21 mouse cellular contexts compared by ENCODE assay signal in the genomic region with DNA sequence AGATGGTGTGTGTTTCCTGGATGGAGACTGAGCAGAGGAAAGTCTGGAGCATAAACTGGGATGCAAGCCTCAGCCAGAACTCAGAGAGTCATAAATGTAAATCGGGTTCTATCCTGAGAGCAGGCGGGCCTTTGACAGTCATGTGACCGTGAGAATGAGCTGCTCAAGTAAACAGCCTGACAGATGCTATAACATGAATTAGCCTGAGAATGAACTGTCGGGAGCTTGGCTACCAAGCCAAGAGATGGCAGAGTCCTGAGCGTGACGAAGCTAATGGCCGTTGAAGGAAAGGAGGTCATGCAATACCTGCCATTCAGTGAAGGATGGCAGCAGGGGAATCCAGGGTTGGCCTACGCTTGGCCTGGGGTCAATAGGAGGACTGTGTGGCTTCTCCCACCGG. TPM values are rescaled to one million over a fixed set of nuclear protein-coding genes. Genes with fewer than 3 reads are reported as not detected.
DNase-seq lines count a peak whose midpoint lies in the region; ATAC-seq and TF ChIP-seq lines count a peak whose summit lies in the region.
"Had no signal": no experiment of that assay in that cellular context is flagged by ENCODE, and none has a peak within 500 bp of the region (broad histone marks: within the 10 kb centered on the region; RNA-seq: fewer than 3 reads in every experiment).

No protein-coding gene starts in this region.

- TF ChIP-seq RAD21 in CH12.LX (IDR thresholded peaks at IDR 0.05; ENCODE audit: low read depth, low read length): no peak

- no peaks in the 10 kb centered on the region for H3K9me3 ChIP-seq in hindbrain, postnatal 0 days (ENCODE audit: low read length)
- H3K9me3 ChIP-seq in hindbrain, embryonic 13.5 days: no peaks in the 10 kb centered on the region
- H3K9me3 ChIP-seq in CH12.LX (replicated peaks; ENCODE audit: low read length): no peaks in the 10 kb centered on the region
- no peaks in the 10 kb centered on the region for H3K9me3 ChIP-seq in intestine, embryonic 16.5 days (ENCODE audit: control insufficient read depth, low read length)
- H3K9me3 ChIP-seq: embryonic facial prominence, embryonic 10.5 days; heart, embryonic 10.5 days; limb, embryonic 15.5 days; megakaryocyte, embryonic 14.5 days; neural tube, embryonic 12.5 days had no signal

- H3K36me3 ChIP-seq in hindbrain, postnatal 0 days (ENCODE audit: insufficient read depth, low read length): no peaks in the 10 kb centered on the region
- H3K36me3 ChIP-seq in hindbrain, embryonic 13.5 days: no peaks in the 10 kb centered on the region
- no peaks in the 10 kb centered on the region for H3K36me3 ChIP-seq in CH12.LX (replicated peaks in 1 of 2; ENCODE audit: control insufficient read depth in 1 of 2, insufficient read depth in 1 of 2, low read length in 1 of 2)
- H3K36me3 ChIP-seq in intestine, embryonic 16.5 days (ENCODE audit: control insufficient read depth, insufficient read depth, low read length): no peaks in the 10 kb centered on the region
- H3K36me3 ChIP-seq: embryonic facial prominence, embryonic 10.5 days; heart, embryonic 10.5 days; limb, embryonic 15.5 days; neural tube, embryonic 12.5 days had no signal

- no peak for TF ChIP-seq EP300 in CH12.LX (IDR thresholded peaks at IDR 0.05; ENCODE audit: low read length)

- WGBS in hindbrain, postnatal 0 days: 63% methylated on average over 9 of the region's 9 CpGs
- WGBS in hindbrain, embryonic 13.5 days: 63% methylated on average over 9 of the region's 9 CpGs
- WGBS in intestine, embryonic 16.5 days: 55% methylated on average over 9 of the region's 9 CpGs

- TF ChIP-seq CTCF in hindbrain, postnatal 0 days (IDR thresholded peaks at IDR 0.05; ENCODE audit: low read depth): no peak
- no peak for TF ChIP-seq CTCF in CH12.LX (conservative IDR thresholded peaks at IDR 0.05 in 1 of 2, IDR thresholded peaks at IDR 0.05 in 1 of 2; ENCODE audit: low read depth in 2 of 2, low read length in 2 of 2)

- no peak overlapping the region for H3K4me3 ChIP-seq in hindbrain, postnatal 0 days (ENCODE audit: low read length)
- H3K4me3 ChIP-seq in hindbrain, embryonic 13.5 days: no peak overlapping the region
- no peak overlapping the region for H3K4me3 ChIP-seq in CH12.LX (replicated peaks in 1 of 3; ENCODE audit: low read depth in 2 of 3, low read length in 2 of 3, poor library complexity in 1 of 3)
- no peak overlapping the region for H3K4me3 ChIP-seq in intestine, embryonic 16.5 days (ENCODE audit: low read length)
- H3K4me3 ChIP-seq: embryonic facial prominence, embryonic 10.5 days; heart, embryonic 10.5 days; limb, embryonic 15.5 days; megakaryocyte, embryonic 14.5 days; neural tube, embryonic 12.5 days had no signal

- TF ChIP-seq POLR2A in CH12.LX (IDR thresholded peaks at IDR 0.05; ENCODE audit: low read depth, low read length): no peak

- DNase-seq in embryo, embryonic 10 days (ENCODE audit: low spot score): peak; percentile 8
- no peak for DNase-seq in embryo, embryonic 11 days
- peak; percentile 12 for DNase-seq in hindbrain, postnatal 0 days (ENCODE audit: low spot score)
- no peak for DNase-seq in CH12.LX (ENCODE audit: extremely low read depth)
- DNase-seq in mesoderm, embryonic 11.5 days (ENCODE audit: low read depth, low spot score): peak; percentile 27
- DNase-seq in left cerebral cortex, postnatal 36 days (ENCODE audit: low spot score in 2 of 2): no peak
- DNase-seq: adrenal gland, postnatal 10 days; cerebellum, postnatal 25 days; gastrocnemius, postnatal 36 days; heart, postnatal 10 days; kidney, adult 9 months; liver, postnatal 0 days; lung, postnatal 14 days; right cerebral cortex, postnatal 4 days had no signal

- dilution Hi-C loops in CH12.LX (cut with MboI; ENCODE audit: extremely low pct_ligation_motif_present, extremely low pct_unique_long_range_greater_than_20kb, low sequenced_read_pairs): no loop called here

- ATAC-seq in hindbrain, postnatal 0 days: no peak
- ATAC-seq in hindbrain, embryonic 13.5 days (ENCODE audit: low FRiP score): no peak
- ATAC-seq in intestine, embryonic 16.5 days: no peak
- ATAC-seq: liver, postnatal 0 days had no signal

- H3K79me2 ChIP-seq in CH12.LX (replicated peaks; ENCODE audit: control insufficient read depth, extremely low read depth, insufficient read depth, poor library complexity, severe bottlenecking): no peaks in the 10 kb centered on the region

- H3K4me2 ChIP-seq in hindbrain, postnatal 0 days (ENCODE audit: low read depth, low read length): no peak overlapping the region
- no peak overlapping the region for H3K4me2 ChIP-seq in hindbrain, embryonic 13.5 days
- no peak overlapping the region for H3K4me2 ChIP-seq in CH12.LX (ENCODE audit: insufficient read depth, low read depth, poor library complexity, severe bottlenecking)
- H3K4me2 ChIP-seq in intestine, embryonic 16.5 days (ENCODE audit: low read depth, low read length): no peak overlapping the region
- H3K4me2 ChIP-seq: limb, embryonic 15.5 days; neural tube, embryonic 12.5 days had no signal

- H3K9ac ChIP-seq in hindbrain, postnatal 0 days (replicated peaks; ENCODE audit: low read length): no peak overlapping the region
- no peak overlapping the region for H3K9ac ChIP-seq in hindbrain, embryonic 13.5 days
- H3K9ac ChIP-seq in CH12.LX (ENCODE audit: insufficient read depth, low read depth): no peak overlapping the region
- H3K9ac ChIP-seq in intestine, embryonic 16.5 days (ENCODE audit: low read depth, low read length): no peak overlapping the region
- H3K9ac ChIP-seq: limb, embryonic 15.5 days; liver, postnatal 0 days; neural tube, embryonic 12.5 days had no signal

- in situ Hi-C loops in CH12.LX (cut with MboI; ENCODE audit: low pct_ligation_motif_present, low pct_unique_long_range_greater_than_20kb, low sequenced_read_pairs): no loop called here

- H3K27me3 ChIP-seq in hindbrain, postnatal 0 days (ENCODE audit: insufficient read depth, low read length): no peaks in the 10 kb centered on the region
- H3K27me3 ChIP-seq in hindbrain, embryonic 13.5 days: no peaks in the 10 kb centered on the region
- H3K27me3 ChIP-seq in CH12.LX (replicated peaks): no peaks in the 10 kb centered on the region
- H3K27me3 ChIP-seq in intestine, embryonic 16.5 days (replicated peaks; ENCODE audit: control insufficient read depth, insufficient read depth, low read length): no peaks in the 10 kb centered on the region
- H3K27me3 ChIP-seq: limb, embryonic 15.5 days; neural tube, embryonic 12.5 days had no signal

- H3K27ac ChIP-seq in hindbrain, postnatal 0 days: no peak overlapping the region
- H3K27ac ChIP-seq in hindbrain, embryonic 13.5 days: no peak overlapping the region
- H3K27ac ChIP-seq in CH12.LX (ENCODE audit: insufficient read depth, low read depth): no peak overlapping the region
- H3K27ac ChIP-seq in intestine, embryonic 16.5 days (ENCODE audit: low read length): no peak overlapping the region
- H3K27ac ChIP-seq: embryonic facial prominence, embryonic 10.5 days; heart, embryonic 10.5 days; limb, embryonic 15.5 days; neural tube, embryonic 12.5 days had no signal

- H3K4me1 ChIP-seq in hindbrain, postnatal 0 days (ENCODE audit: insufficient read depth, low read length): no peaks in the 10 kb centered on the region
- no peaks in the 10 kb centered on the region for H3K4me1 ChIP-seq in hindbrain, embryonic 13.5 days (replicated peaks)
- peaks cover 16 to 42% of the 10 kb centered on the region in 2 experiments for H3K4me1 ChIP-seq in CH12.LX (ENCODE audit: control insufficient read depth in 1 of 2, insufficient read depth in 2 of 2)
- H3K4me1 ChIP-seq in intestine, embryonic 16.5 days (ENCODE audit: control insufficient read depth, insufficient read depth, low read length): no peaks in the 10 kb centered on the region
- H3K4me1 ChIP-seq: megakaryocyte, embryonic 14.5 days had no signal

- intact Hi-C loops in left cerebral cortex, postnatal 36 days (cut with DNase I): no loop called here

TF ChIP-seq in CH12.LX, 34 proteins besides CTCF, POLR2A, EP300 and RAD21:
- TF ChIP-seq TBP (conservative IDR thresholded peaks at IDR 0.05; ENCODE audit: low read depth, low read length) (no peak), TCF12 (IDR thresholded peaks at IDR 0.05; ENCODE audit: low read depth, low read length) (no peak), USF1 (IDR thresholded peaks at IDR 0.05; ENCODE audit: low read depth, low read length) (peak; percentile 26)

RNA-seq across cellular contexts. Expression of gene Aox4, which starts 13.2 kb away (rescaled TPM):
- 0.21 and 0.25 TPM in 2 replicates for total RNA-seq in hindbrain, postnatal 0 days (2014; rRNA removed)
- polyA plus RNA-seq in hindbrain, postnatal 0 days (2015; fragmentation: Nextera tagmentation; extraction: Ambion mirVana): 0.28 and 0.40 TPM in 2 replicates
- 0.18 and 0.34 TPM in 2 replicates for polyA plus RNA-seq in hindbrain, embryonic 13.5 days (2015; fragmentation: Nextera tagmentation; extraction: Ambion mirVana)
- total RNA-seq in CH12.LX (2012; rRNA removed) (0.08 TPM in 1 of 2 replicates, not detected in the other), CH12.LX (2014; rRNA removed) (0.05 and 0.07 TPM in 2 replicates)
- polyA plus RNA-seq in CH12.LX (2012; ENCODE audit: insufficient read length, low read depth): 0.20 and 0.27 TPM in 2 replicates
- 0.06 and 0.10 TPM in 2 replicates for polyA plus RNA-seq in intestine, embryonic 16.5 days (2015; fragmentation: Nextera tagmentation; extraction: Ambion mirVana)
- total RNA-seq in left cerebral cortex, postnatal 36 days (2021): 1 to 10 TPM; 5.3 to 5.8 TPM
- total RNA-seq: heart, postnatal 10 days had no signal
- polyA plus RNA-seq: liver, postnatal 0 days had no signal

Comparison
In these comparisons a context has a peak if more than half of its experiments do, and no peak if none do; other contexts are left out.
1. DNase-seq: peak in embryo, embryonic 10 days (single experiment), hindbrain, postnatal 0 days (single experiment) and mesoderm, embryonic 11.5 days (single experiment); none in embryo, embryonic 11 days (single experiment), CH12.LX (single experiment) and left cerebral cortex, postnatal 36 days (0 of 2).